Mouse (Mus musculus): ENCODE measurements around the gene Agt.

The Agt gene

DNA sequence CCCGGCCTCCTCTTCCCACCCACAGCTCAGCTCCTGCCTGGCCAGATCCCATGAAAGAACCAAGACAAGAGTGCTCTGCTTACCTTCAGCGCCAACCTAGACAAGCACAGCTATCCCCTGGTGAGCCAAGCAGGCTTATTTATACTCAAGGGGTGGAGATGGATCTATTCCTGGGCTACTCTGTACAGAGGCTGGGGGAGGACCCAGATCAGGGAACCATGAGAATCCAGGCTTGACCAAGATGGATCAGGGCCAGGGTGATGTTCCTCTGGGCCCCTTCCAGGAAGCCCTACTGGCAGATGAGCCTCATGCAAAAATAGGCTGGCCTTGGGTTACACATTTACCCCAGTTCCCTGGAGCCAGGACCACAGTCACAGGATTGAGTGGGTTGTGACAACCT lies at the start of gene Agt:
TSS of gene Agt (minus strand) at position 114 of the 400 bp plus-strand sequence.
- no peak for DNase-seq

DNA sequence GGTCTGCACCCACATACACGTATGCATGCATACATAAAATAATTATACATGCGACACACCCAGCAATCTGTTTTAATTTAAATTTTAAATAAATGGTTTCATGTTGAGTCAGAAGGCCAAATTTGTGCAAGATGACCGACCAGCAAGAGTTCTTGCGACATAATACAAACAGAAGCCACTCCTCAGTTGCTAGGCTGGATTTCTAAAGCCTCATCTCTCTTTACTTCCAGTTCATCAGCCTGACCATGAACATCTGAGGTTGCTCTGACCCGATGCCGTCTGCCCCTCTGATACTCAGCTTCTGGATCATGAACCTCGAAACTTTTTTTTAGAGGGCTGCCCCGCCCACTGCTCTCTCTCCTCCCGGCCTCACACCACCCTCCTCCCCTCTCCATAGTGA lies 48.7 kb upstream of the Agt start:
- DNase-seq: no peak

DNA sequence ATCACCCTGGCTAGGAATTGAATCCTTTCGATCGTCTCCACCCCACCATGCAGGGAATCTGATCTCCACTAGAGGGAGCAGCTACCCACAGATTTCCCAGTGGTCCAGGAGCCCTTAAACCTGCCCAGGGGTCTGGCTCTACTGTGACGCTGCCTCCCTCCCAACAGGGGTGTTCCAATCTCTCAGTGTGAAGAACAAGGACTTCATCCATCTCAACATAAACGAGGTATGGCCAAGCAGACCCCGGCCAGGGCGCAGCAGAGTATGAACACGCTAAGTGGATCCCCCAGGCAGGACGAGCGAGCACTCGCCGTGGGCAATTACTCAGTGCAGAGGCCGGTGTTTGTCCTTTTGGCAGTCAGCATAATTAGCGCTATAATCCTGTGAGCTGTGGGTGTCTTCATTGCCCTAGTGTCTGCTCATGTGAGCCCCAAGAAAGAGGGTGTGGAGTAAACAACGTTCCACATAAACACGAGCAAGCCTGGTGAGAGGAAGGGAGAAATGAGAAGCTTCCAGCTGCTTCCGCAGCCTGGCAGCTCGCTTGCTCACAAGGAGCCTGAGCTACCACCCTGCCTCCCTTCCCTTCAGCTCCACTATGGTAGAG lies 47.9 kb upstream of the Agt start:
- DNase-seq: peak; percentile 70

DNA sequence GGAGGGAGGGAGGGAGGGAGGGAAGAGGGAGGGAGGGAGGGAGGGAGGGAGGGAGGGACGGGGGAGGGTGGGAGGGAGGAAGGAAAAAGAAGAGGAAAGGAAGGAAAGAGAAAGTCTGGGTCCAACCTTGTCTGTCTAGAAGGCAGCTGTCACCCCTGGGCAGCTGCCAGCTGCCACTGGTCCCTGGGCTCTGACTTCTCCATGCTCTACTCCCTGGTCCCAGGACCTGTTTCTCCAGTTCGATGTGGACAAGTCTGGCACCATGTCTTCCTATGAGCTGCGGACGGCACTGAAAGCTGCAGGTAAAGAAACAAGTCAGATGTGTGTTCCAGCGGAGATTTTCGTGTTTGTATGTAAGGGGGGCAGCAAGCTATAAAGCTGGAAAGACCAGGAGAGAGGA lies 44.8 kb upstream of the Agt start:
- no peak for DNase-seq

DNA sequence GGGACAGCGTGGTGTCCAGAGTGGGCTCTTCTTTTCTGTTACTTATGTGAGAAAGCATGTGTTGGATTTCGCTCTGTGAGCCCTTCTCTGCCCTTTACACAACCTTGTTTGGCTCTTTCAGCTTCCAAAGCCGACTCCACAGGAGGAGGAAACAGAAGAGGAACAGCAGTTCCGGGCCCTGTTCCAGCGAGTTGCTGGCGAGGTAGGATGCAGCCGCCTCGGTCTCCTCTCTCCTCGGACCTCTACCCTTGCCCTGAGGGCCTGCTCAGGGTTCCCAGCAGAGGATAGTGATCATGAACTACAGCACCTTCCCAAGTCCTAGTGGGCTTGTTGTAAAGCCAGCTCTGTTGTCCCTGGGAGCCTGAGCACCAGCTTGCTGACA lies 39.5 kb upstream of the Agt start:
- DNase-seq: no peak

DNA sequence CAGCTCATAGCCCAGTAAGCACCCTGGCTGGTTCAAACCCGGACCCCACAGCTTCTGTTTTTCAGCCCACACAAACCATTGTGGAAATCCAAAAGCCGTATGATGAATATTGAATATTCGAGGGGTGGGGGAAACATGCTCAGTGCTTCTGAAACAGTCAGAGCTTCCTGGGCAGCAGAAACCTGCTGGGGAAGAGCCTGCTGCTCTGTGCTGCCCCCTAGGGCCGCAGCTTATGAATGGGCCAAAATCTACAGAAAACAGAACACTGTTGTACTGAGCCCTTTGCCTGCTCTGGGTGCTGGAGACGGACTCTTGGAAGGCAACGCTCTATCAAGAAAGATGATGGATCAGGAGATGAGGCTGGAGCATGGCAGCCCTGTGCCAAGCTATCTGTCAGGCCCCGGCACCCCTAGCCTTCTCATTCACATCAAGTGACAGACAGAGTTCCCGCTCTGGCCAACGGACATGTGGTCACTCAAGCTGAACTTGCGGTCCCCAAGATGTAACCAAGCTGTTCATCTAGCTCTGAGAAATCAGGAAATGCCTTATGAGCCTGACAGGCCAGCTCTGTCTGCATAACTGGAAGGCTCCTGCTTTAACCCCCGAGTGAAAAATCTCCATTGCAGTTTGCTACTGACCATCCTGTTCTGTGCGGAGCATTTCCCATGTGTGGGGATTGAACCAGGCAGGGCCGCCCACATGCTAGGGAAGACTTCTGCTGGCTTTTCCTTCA lies 38.9 kb upstream of the Agt start:
- peak; percentile 42 for DNase-seq

DNA sequence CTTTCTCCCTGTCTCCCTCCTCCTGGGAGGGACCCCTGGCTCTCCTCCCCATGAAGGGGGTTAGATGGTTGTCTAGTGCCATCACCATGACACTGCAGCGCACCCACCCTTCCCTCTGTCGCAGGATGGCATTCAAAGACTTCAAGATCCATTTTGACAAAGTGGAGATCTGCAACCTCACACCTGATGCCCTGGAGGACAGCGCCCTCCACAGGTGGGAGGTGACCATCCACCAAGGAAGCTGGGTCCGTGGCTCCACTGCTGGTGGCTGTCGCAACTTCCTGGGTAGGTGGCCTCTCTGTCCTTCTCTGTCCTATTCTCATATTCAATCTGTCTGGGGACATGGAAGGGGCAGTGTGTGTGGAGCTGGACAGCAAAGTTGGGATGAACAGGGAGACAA lies 34.6 kb upstream of the Agt start:
- DNase-seq: peak; percentile 27

DNA sequence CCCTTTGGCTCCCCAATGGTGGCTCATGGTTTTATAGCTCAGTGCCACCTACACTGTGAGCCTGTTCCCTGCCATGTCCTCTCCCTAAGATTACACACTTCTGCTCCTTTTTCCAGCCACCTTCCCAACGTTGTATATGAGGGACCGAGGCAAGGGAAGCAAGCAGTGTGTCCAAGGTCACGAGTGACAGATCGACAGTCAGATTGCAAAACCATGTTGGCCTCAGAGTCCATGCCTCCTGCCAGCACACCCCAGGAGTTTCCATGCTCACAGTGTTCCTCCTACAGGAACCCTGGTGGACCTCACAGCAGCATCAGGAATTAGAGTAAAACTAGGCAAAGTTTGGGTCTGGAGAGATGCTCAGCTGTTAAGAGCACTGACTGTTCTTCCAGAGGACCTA lies 19.9 kb upstream of the Agt start:
- DNase-seq: no peak

DNA sequence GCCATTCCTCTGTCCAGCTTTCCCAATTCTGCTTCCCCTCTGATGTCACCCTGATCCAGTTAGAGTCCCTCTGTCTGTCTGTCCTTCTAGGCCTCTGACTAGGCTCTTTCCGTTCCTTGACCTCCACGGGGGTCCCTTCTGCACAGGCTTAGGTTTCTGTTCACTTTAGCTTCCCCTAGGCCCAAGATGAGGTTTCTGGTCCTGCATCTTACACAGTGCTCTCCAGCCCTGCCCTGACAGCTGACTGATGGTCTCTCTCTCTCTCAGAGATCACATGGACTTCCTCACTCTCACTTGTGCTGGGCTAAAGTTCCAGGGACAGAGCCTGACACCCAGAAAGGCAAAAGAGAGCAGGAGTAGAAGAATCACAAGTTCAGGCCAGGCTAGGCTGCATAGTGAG lies 17.1 kb upstream of the Agt start:
- DNase-seq: no peak

DNA sequence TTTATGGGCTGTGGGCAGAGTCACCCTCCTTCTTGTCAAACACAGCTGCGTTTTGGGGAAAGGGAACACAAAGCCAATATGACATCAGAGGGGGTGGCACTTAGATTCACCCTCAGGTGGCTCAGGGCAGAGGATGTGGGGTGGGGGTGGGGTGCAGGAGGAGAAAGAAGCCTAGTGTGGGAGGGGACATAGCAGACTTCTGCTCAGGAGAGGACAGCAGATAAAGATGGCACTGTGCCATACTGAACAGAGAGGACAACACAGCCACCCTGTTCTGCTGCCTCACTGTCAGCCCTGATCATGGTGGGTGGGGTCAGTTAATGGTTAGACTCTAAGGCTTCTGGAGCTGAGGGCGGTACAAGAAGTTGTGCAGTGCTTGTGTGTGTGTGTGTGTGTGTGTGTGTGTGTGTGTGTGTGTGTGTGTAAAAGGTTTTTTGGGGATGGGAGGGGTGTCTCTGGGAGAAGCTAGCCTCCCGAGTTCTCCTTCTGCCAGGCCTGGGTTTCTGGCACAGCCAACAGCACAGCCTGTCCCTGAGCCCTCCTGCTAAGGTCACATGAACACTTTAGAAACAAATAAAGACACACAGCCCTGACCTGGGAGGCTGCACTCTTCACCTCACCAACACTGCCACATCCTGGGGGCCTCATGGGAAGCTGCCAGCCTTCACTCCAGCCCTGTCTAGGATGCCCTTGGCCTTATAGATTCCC lies 16.4 kb upstream of the Agt start:
- DNase-seq: peak; percentile 49

DNA sequence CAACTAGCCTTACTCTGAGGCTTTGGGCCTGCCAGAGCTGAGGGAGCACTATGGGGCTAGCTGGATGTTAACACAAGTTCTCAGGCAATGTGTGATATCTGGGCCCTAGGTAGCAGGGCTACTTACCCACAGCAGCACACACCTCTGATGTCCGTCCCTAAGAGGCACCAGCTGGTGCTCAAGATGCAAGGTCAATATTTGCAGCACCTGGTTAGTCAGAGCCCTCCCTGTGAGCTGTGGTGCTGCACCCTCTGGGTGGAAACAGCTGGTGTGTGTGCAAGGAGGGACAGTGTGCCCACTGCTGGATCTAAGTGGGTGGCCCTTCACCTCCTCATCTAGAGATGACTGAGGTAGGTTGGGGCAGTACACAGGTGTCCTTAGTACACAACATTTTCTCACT lies 7.2 kb upstream of the Agt start:
- no peak for DNase-seq

DNA sequence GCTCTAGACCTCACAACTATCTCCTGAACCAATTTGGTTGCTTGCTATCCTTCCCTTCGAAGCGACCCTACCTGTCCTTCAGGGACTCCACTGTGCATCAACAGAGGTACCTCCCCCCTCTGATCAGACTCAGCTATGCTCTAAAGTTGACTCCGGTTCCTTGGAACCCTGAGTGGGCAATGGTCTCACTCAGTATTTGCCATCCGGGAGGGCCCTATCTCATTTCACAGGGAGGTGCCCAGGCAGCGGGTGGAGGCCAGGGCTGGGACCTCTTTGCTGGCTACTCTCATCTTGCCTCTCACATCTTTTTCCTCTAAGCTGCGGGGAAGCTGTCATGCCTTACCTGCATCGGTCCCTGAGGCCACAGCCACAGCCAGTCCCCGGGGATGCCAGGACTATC lies 6.3 kb upstream of the Agt start, which contains the start of gene Capn9:
TSS of gene Capn9 (plus strand) at position 301 of the 400 bp plus-strand sequence.
- no peak for DNase-seq

DNA sequence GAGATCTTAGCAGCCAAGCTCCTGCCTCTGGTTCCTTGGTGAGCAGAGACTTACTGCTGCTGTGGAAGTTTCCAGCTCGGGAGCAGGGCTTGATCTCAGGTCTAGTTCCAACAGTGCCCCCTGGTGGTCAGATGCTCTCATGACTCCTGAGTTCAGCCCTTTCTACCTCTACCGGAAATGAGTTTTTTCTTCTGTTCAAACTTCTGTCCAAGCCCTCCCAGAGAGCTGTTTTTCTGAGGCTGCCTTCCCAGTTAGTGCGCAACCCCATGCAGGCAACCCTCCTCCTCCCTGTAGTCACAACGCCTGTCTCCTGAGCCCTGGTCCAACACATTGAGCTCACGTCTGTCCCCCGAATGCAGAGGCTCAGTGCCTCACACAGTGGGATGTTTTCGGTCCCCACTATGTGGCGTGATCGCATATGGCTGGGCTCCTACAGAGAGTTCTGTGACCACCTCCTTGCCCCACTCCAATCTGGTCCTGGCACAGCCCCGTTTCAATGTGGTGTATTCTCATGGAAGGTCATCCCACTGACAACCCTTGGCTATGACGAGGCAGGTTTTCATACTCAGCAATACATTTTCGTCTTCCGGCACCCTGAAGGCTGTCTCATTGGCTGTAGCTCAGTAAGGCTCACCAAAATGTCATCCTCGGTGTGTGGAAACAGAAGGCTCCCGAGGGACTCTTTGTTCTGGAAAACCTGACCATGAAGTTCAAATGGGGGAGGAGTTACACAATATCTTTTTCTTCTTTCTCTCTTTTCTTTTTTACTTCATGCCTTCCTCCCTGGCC lies 4.2 kb upstream of the Agt start:
- peak; percentile 92 for DNase-seq

DNA sequence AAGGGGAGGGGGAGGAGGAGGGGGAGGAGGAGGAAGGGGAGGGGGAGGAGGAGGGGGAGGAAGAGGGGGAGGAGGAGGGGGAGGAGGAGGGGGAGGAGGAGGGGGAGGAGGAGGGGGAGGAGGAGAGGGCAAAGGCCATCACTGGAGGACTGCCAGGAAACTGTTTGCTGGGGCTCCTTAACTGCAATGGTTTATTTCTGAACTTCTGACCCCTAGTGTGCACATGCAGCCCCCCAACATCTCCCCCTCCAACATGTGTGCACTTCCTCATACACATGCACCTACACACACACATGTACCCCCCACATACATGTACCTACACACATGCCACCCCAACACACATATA lies 2.9 kb upstream of the Agt start:
- no peak for DNase-seq

DNA sequence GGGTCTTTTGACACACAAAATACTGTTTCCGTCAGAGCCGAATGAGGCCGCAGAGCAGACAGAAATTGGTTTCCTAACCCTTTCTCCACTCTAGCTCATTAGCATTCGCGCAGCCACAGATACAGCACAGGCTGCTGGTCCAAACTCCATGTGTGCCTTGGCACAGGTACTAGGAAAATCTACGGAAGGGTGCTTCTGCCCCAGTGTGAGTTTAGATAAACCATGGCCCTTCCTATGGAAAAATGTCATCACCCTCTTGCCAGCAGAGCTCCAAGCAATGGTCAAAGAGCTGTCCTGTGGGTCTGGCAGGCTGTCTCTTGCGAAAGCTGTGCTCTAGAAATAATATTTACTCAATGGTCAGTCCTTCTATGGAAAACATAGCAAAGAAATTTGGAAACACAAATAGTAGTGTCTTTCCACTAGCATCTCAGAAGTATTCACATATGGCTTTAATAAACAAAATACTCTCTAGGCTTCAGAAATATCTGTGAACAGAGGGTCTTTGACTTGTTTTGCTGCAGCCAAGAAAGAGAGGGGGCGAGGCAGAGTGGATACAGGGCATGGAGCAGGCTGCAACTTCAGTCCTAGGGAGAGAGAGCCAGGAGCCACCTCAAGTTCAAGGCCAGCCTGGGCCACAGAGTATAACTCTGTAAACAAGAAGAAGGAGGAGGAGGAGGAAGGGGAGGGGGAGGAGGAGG lies 2.4 kb upstream of the Agt start:
- DNase-seq: no peak

DNA sequence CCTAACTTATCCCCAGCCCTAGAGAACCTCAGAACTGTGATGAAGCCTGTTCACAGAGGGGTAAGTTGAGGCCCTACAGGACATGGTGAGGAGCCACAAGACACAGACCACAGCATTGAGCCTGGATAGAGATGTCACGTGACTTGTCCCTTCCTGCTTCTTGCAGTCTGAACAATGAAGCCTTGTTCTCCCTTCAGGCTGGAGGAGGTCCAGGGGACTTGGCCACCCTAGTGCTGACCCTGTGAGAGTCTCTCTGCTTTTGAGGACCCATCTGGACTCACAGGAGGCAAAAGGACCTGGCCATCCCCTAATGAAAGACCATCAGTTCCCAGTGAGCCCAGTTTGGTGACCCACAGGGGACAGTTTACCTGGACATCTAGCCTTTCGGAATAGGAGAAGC lies 406 bp downstream of the Agt start:
- DNase-seq: no peak

DNA sequence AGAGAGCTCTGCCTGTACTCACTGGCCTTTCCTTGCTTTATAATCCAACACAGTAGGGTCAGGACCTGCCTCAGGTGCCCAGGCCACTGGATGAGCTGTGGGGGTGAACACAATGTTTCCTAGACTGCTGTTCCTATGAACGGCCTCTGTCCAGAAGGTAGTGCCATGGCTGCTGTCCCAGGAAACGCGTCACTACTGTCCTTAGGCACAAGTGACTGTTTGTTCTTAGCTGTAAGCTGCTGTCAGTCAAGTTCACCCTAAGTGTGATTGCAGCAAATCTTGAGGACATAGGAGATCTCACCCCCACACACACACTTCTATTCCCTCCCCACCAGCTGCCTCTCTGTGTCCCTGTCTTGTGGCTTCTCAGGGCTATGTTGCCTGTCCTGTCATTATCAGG lies 1.9 kb downstream of the Agt start:
- DNase-seq: no peak

DNA sequence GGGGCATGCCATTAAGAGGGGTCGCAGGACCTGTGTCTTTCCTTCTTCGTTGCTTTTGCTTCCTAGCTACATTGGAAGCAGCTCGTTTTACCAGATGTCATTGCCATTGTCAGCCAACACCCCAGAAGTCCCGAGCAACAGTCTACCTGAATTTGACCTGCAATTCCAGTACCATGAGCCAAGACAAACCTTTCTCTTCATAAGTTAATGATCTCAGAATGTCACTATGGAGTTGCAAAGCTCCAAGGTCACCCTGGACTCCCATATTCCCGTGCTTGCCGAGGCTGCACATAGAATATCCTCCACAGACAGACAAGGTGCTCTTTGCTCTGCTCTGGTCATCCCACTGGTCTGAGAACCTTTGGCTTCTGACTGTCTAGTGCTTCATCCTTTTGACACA lies 2.4 kb downstream of the Agt start:
- no peak for DNase-seq

DNA sequence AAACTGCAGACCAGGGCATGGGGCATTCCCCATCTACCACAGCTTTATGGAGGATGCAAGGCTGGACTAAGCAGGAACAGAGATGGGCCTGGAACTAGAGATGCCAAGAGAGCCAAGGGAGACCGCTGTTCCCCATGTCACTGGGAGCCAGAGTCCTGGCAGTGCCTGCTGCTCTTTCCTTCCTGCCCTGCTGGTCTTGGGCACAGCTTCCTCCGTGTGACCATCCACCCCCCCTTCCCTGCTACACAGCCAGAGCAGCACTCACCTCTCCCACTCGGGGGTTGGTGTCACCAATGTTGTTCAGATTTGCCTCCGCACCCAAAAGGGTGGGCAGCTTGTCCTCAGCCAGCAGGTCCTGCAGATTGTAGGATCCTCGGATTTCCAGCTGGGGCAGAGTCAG lies 12.0 kb downstream of the Agt start:
- DNase-seq: no peak

DNA sequence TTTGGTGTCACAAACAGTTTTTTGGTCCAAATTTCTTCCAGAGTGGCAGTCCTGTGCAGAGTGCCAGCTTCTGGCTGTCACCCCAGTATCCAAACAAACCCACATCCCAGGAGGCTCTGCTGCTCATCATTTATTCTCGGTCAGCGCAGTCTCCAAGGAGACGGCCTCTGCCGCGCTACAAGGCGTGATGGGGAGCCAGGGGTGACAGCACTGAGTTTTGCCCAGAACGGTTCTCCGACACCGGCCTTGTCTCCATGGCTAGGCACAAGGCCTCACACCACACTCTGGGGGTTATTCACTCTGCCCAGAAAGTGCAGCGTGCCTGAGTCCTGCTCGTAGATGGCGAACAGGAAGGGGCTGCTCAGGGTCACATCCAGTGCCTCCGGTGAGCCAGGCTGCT lies 12.8 kb downstream of the Agt start:
- no peak for DNase-seq

DNA sequence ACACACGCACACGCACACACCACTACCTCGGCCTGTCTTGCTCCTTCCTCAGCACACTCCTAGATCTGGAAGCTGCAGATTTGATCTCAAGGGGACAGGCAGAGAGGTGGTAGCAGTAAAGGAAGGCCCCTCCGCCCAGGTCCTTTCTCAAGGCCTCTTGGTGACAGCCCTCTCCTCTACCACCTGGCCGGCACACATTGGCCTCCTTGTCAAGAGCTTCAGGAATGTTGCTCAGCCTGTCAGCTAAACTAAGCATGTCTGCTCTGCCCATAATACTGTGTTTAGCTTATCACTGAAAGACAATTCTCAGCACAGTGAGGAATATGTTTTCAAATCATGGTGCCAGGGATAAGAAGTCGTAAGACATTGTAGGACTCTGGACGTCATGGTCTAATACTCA lies 13.3 kb downstream of the Agt start:
- DNase-seq: no peak

DNA sequence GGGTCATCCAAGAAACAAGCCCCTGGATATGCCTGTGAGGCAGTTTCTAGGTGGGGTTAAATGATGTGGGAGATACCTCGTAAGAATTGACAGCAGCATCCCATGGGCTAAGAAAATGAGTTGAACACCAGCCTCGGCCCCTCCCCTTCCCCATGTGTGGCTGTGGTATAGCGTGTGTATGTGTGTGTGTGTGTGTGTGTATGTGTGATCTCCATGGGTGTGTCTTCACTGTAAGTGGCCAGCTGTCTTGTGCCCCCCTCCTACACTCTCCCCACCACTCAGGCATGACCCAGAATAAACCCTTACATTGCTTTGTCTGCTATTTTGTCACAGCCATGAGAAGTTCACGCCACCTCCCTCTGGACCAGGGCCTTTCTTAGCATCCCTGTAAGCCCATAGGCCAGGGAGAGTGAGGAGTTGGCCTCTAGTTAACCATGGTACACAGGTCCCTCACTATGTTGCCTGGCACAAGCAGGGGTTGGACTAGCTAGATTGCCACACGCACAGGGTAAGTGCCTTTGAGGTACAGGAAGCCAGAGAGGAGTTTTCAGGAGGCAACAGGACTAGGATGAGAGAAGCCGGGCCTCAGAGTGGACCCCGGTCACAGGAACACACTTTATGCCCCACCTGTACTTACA lies 14.3 kb downstream of the Agt start:
- DNase-seq: no peak
